Mouse (Mus musculus): Measurements from ENCODE around the gene Arg2.
"Not testable (repeated sequence)": the region's sequence is repeated elsewhere in the genome, so short reads cannot be mapped to it uniquely, and the experiment has no call there.

Arg2 gene

DNA sequence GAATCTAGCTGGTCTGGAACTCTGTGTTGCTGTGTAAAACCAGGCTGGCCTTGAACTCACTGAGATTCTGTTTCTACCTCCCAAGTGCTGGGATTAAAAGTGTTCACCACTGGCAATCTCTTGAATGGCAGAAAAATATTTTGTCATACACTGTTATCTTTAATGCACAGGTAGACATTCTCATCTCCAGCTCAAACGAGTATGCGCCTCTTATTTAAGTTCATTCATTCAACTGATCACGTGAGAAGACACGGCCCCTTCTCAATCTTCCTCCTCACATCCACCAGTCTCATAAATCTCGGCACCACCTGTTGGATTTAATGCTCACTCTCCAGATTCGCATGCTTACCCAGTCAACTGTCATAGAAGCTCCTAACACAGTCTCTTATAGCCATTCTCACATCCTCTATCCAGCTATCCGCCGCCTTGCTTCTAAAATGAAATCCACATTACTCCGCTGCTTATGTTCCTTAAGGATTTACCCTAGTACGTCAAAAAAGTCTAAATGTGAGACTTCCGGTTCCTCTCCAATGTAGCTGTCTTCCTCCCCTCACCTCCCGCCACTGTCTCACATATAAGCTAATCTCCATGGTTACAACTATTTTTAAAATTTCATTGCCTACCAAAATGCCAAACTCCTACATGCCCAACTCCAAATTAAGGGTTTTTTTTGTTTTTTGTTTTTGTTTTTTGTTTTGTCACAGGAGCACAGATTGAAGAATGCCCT lies 40.9 kb downstream of the Arg2 start:
- peak in 1 of 2 experiments; percentile 8 for DNase-seq

DNA sequence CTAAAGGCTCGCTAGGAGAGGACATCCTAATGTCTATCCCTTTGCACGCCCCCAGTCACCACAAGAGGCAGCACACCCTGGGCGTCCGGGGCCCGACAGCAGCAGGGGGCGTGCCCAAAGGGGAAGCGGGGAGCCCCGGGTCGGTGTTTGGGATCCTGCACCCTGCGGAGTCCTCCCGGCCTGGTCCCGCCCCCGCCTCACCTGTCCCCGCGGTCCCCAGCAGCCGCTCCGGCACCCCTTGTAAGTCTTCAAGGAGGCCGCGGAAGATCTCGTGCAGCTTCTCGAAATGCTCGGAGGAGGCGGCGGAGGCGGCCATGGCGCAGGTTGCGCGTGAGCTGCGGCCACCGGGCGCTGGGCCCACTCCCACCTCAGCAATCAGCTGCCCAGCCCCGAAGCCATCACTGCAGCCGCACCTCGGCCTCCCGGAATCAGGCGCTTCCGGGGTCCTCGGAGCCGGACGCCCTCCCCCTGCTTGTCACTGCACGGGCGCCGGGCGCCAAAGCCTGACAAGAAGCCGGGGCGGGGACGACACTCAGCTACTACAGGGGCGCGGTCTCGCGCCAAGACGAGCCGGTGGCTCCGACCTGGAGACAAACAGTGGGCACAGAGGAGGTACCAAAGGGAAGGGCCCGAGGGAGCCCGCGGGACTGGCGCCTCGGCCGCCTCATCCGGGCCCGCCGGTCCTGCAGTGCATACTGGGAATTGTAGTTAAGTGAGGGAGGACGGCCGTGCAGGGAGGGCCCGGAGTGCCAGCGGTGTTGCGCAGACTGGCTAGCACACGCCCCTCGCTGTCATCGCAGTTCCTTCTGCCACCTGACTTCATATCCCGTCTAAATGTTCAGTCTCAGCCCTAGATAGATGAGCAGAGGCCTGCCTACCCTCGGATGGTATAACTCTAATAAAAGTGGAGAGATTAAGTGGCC lies 41.7 kb downstream of the Arg2 start, which contains the start of gene Vti1b:
TSS of gene Vti1b (minus strand) at position 649 of the 923 bp plus-strand sequence.
- DNase-seq, result peak; percentile 86 to 94

- DNase-seq, result peak in 1 of 2 experiments; percentile 21
Observed at GRCm38 (mm10) chr12:79173721-79174120, 43.1 kb downstream of the Arg2 start.

GRCm38 (mm10) chr12:79175998-79176397 lies 45.4 kb downstream of the Arg2 start:
- no peak for DNase-seq

GRCm38 (mm10) chr12:79185160-79185559 lies 54.6 kb downstream of the Arg2 start:
- not testable (repeated sequence) for DNase-seq

- DNase-seq, result peak; percentile 68 to 81
Observed at GRCm38 (mm10) chr12:79190931-79191673, 60.5 kb downstream of the Arg2 start.

DNA sequence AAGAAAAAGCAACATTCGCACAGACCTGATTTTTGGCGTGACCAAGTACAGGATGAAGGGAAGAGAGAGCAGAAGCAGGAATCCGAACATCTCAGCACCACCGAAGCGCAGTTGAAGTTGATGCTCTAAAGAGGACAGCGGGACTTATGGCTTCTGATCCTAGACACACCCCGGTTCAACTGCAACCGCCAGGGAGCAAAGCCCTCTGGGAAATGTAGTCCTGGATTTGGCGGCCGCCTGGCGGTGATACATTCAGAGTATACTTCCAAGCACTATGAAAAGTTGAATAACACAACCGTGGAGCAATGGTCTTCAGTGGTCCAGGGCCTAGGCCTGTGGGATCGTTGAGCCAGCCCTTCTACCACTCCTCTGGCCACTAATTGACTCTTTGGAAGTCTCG lies 61.1 kb downstream of the Arg2 start:
- peak; percentile 83 to 87 for DNase-seq

- DNase-seq, result no peak
Observed at GRCm38 (mm10) chr12:79192193-79192592, 61.6 kb downstream of the Arg2 start, which contains the start of gene Rdh11. Gene Rdh11 (minus strand): TSS chr12:79192293.

- peak; percentile 81 to 86 for DNase-seq
Observed at GRCm38 (mm10) chr12:79193441-79193840, 62.9 kb downstream of the Arg2 start.

DNA sequence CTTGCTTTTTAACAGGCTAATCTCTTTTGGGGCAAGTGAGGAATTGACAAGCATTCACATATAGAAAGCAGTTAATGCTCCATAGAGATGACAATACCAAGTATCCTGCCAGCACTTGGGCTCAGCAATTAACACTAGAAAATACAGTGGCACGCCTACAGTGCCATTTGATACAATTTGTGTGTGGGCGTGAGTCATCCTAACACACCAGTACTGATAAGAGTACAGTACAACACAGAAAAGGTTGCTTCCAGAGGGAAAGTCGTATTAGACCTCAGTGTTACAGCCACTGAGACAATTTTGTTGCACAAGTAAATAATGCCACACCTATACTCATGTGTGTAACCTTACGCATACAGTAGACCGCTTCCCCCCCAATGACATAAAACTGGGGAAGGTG lies 66.5 kb downstream of the Arg2 start:
- no peak for DNase-seq

DNA sequence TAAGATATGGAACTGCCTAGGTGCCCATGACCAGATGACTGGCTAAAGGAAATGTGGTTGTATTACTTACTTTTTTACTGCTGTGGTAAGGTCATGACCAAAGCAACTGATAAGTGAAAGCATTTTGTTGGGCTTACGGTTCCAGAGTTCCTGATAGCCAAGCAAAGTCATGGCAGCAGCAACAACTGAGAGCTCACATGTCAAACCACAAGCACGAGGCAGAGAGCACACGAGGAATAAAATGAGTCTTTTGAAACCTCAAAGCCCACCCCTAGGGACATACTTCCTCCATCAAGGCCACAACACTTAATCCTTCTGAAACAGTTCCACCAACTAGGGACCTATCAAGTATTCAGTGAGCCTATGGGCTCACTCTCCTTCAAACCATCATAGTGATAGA lies 71.3 kb downstream of the Arg2 start:
- no peak for DNase-seq
